15 mouse cellular contexts compared by ENCODE assay signal in the genomic region with DNA sequence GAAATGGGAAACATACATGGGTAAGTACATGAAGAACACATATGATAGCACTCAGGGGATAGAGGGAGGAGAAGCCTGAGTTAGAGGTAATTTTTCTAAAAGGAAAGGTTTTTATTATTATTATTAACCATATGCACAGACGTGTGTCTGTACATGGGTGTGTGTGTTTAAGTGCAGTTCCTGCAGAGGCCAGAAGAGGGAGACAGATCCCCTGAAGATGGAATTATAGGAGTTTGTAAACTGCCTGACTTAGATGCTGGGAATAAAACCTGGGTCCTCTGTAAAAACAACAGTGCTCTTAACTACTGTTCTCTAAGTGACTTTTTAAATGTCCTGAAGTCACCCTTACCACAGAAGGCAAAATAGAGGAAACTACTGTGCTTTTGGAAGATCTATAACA.
A peak's percentile ranks its signal among the peaks of the same experiment; 100 is the strongest.
DNase-seq lines count a peak whose midpoint lies in the region; ATAC-seq and TF ChIP-seq lines count a peak whose summit lies in the region.
"Had no signal": no experiment of that assay in that cellular context is flagged by ENCODE, and none has a peak within 500 bp of the region (broad histone marks: within the 10 kb centered on the region; RNA-seq: fewer than 3 reads in every experiment).

No protein-coding gene starts in this region.

- no peaks in the 10 kb centered on the region for H3K4me1 ChIP-seq in intestine, postnatal 0 days (replicated peaks; ENCODE audit: control insufficient read depth, insufficient read depth, low read length)
- H3K4me1 ChIP-seq in intestine, embryonic 15.5 days (replicated peaks), result no peaks in the 10 kb centered on the region
- H3K4me1 ChIP-seq: forebrain, embryonic 13.5 days had no signal

- no peak overlapping the region for H3K4me3 ChIP-seq in intestine, postnatal 0 days (ENCODE audit: low read depth, low read length)
- H3K4me3 ChIP-seq in intestine, embryonic 15.5 days (replicated peaks), result no peak overlapping the region
- H3K4me3 ChIP-seq: forebrain, embryonic 13.5 days; heart, adult 2 months had no signal

- no peaks in the 10 kb centered on the region for H3K36me3 ChIP-seq in intestine, postnatal 0 days (ENCODE audit: control insufficient read depth, insufficient read depth)
- no peaks in the 10 kb centered on the region for H3K36me3 ChIP-seq in intestine, embryonic 15.5 days

- 0 out of 2 replicates have a peak, but pooled peaks cover 3% of the 10 kb centered on the region for H3K9me3 ChIP-seq in intestine, postnatal 0 days (ENCODE audit: control insufficient read depth)
- H3K9me3 ChIP-seq in intestine, embryonic 15.5 days, result no peaks in the 10 kb centered on the region
- H3K9me3 ChIP-seq: forebrain, embryonic 13.5 days had no signal

- WGBS in intestine, postnatal 0 days, result 79% methylated on average over 1 of the region's 1 CpGs
- 79% methylated on average over 1 of the region's 1 CpGs for WGBS in intestine, embryonic 15.5 days

- H3K27ac ChIP-seq in intestine, postnatal 0 days (ENCODE audit: low read depth, low read length), result no peak overlapping the region
- no peak overlapping the region for H3K27ac ChIP-seq in intestine, embryonic 15.5 days
- H3K27ac ChIP-seq: forebrain, embryonic 13.5 days; heart, adult 2 months had no signal

- H3K27me3 ChIP-seq in intestine, postnatal 0 days (replicated peaks; ENCODE audit: control insufficient read depth, insufficient read depth, low read length), result no peaks in the 10 kb centered on the region
- no peaks in the 10 kb centered on the region for H3K27me3 ChIP-seq in intestine, embryonic 15.5 days (replicated peaks)
- H3K27me3 ChIP-seq: forebrain, embryonic 13.5 days had no signal

- peak; percentile 4 for DNase-seq in right cerebral cortex, postnatal 4 days
- DNase-seq in right cerebral cortex, postnatal 10 days (ENCODE audit: low spot score in 2 of 2), result no peak
- DNase-seq in NIH3T3 (ENCODE audit: low read depth), result peak; percentile 18
- peak; percentile 7 for DNase-seq in mesoderm, embryonic 11.5 days (ENCODE audit: low read depth, low spot score)
- DNase-seq in spleen, adult 12 weeks (ENCODE audit: low spot score), result no peak
- DNase-seq in layer of hippocampus, postnatal 36 days, result no peak
- DNase-seq: adrenal gland, adult 2 months; cerebellum, adult 18-20 months; embryo, embryonic 11 days; heart, adult 2 months had no signal

- peak; percentile 26 for TF ChIP-seq CTCF in intestine, postnatal 0 days (IDR thresholded peaks at IDR 0.05; ENCODE audit: low read depth)

- ATAC-seq in intestine, postnatal 0 days, result no peak
- ATAC-seq in intestine, embryonic 15.5 days, result no peak
- ATAC-seq: CD4-positive, CD25-positive, alpha-beta regulatory T cell, adult 4 months; forebrain, embryonic 13.5 days; hindbrain, embryonic 16.5 days had no signal

- no peak overlapping the region for H3K4me2 ChIP-seq in intestine, postnatal 0 days (replicated peaks; ENCODE audit: low read depth)
- H3K4me2 ChIP-seq in intestine, embryonic 15.5 days (replicated peaks), result no peak overlapping the region
- H3K4me2 ChIP-seq: forebrain, embryonic 13.5 days had no signal

- H3K9ac ChIP-seq in intestine, postnatal 0 days (ENCODE audit: low read depth, low read length), result no peak overlapping the region
- no peak overlapping the region for H3K9ac ChIP-seq in intestine, embryonic 15.5 days
- H3K9ac ChIP-seq: forebrain, embryonic 13.5 days had no signal

Comparison
In these comparisons a context has a peak if more than half of its experiments do, and no peak if none do; other contexts are left out.
1. DNase-seq: peak in right cerebral cortex, postnatal 4 days (single experiment), NIH3T3 (single experiment) and mesoderm, embryonic 11.5 days (single experiment); none in right cerebral cortex, postnatal 10 days (0 of 2), spleen, adult 12 weeks (single experiment) and layer of hippocampus, postnatal 36 days (0 of 2).